Mouse (Mus musculus) liver, embryonic 15.5 days (tissue): ENCODE measurements around the gene Cycs. TPM values are rescaled to one million over a fixed set of nuclear protein-coding genes. Genes with fewer than 3 reads are reported as not detected.
"Not testable (repeated sequence)": the region's sequence is repeated elsewhere in the genome, so short reads cannot be mapped to it uniquely, and the experiment has no call there.

Experiments used
- ATAC-seq: fragments of 200-750 bp; cut with Nextera tagmentation; 2 replicates; pipeline ENCODE4 v1.8.0; 2017; ENCODE audit warnings: moderate number of reproducible peaks, mild to moderate bottlenecking, moderate library complexity; ENCODE audit not compliant: insufficient read depth
- H3K27ac ChIP-seq: fragments of 300-500 bp; sonication (generic); replicated peaks from 2 replicates; pipeline ENCODE4 v1.5.1; 2015; ENCODE audit warnings: mild to moderate bottlenecking, inconsistent platforms
- H3K27me3 ChIP-seq: fragments of 300-500 bp; sonication (generic); 2 replicates; pipeline ENCODE4 v1.6.1; 2015; ENCODE audit warnings: mild to moderate bottlenecking, inconsistent platforms
- H3K36me3 ChIP-seq: fragments of 300-500 bp; sonication (generic); replicated peaks from 2 replicates; pipeline ENCODE4 v1.6.1; 2015; ENCODE audit warnings: moderate library complexity, mild to moderate bottlenecking, inconsistent platforms
- H3K4me1 ChIP-seq: fragments of 300-500 bp; sonication (generic); replicated peaks from 2 replicates; pipeline ENCODE4 v1.6.1; 2015; ENCODE audit warnings: inconsistent platforms
- H3K4me2 ChIP-seq: fragments of 300-500 bp; sonication (generic); 2 replicates; pipeline ENCODE4 v1.6.1; 2015; ENCODE audit warnings: moderate library complexity, mild to moderate bottlenecking, inconsistent platforms
- H3K4me3 ChIP-seq: fragments of 300-500 bp; sonication (generic); replicated peaks from 2 replicates; pipeline ENCODE4 v1.5.1; 2015; ENCODE audit warnings: mild to moderate bottlenecking, inconsistent platforms
- H3K9ac ChIP-seq: fragments of 300-500 bp; sonication (generic); 2 replicates; pipeline ENCODE4 v1.6.1; 2015; ENCODE audit warnings: moderate library complexity, mild to moderate bottlenecking, inconsistent platforms
- H3K9me3 ChIP-seq: fragments of 300-500 bp; sonication (generic); replicated peaks from 2 replicates; pipeline ENCODE4 v1.6.1; 2016; ENCODE audit warnings: inconsistent platforms
- WGBS: fragments of 180-500 bp; shearing (Covaris S2); methylation state at CpG from one replicate; pipeline ENCODE4 v1.1.7; 2015; ENCODE audit warnings: mixed read lengths; ENCODE audit not compliant: insufficient replicate concordance; 5-methylcytosine and 5-hydroxymethylcytosine counted together
- polyA plus RNA-seq: library from polyadenylated mRNA; unstranded; fragments of >200 nt; fragmentation: Nextera tagmentation; extraction: Ambion mirVana; gene quantifications from 2 replicates; pipeline ENCODE4 v1.2.1, GENCODE M21; 2015

Cycs gene
- polyA plus RNA-seq, 1 experiment from 2014 or later: 36.2 TPM

- Histone ChIP-seq H3K4me3 (no peak overlapping the region), H3K4me1 (peaks cover 8% of the 10 kb centered on the region), H3K9ac (no peak overlapping the region), H3K36me3 (no peaks in the 10 kb centered on the region), H3K27me3 (no peaks in the 10 kb centered on the region), H3K4me2 (no peak overlapping the region), H3K27ac (no peak overlapping the region), H3K9me3 (no peaks in the 10 kb centered on the region)
- WGBS: 65% methylated on average over 7 of the region's 7 CpGs
- ATAC-seq: no peak
Observed at GRCm38 (mm10) chr6:50585733-50586132, 19.4 kb upstream of the Cycs start.

GRCm38 (mm10) chr6:50571661-50572060 lies 5.3 kb upstream of the Cycs start:
- no peak for ATAC-seq
- peaks cover 10% of the 10 kb centered on the region for H3K4me1 ChIP-seq
- 79% methylated on average over 1 of the region's 1 CpGs for WGBS
- H3K4me2 ChIP-seq: no peak overlapping the region
- H3K9ac ChIP-seq: no peak overlapping the region
- no peaks in the 10 kb centered on the region for H3K36me3 ChIP-seq
- no peak overlapping the region for H3K27ac ChIP-seq
- no peaks in the 10 kb centered on the region for H3K9me3 ChIP-seq
- H3K4me3 ChIP-seq: no peak overlapping the region
- H3K27me3 ChIP-seq: no peaks in the 10 kb centered on the region

- WGBS: 10% methylated on average over 6 of the region's 6 CpGs
- ATAC-seq: no peak
- H3K36me3 ChIP-seq: peaks cover 20% of the 10 kb centered on the region
Observed at GRCm38 (mm10) chr6:50566997-50567255, 588 bp upstream of the Cycs start.

GRCm38 (mm10) chr6:50563651-50564050 lies 2.7 kb downstream of the Cycs start:
- no peak overlapping the region for H3K4me3 ChIP-seq
- H3K36me3 ChIP-seq: peaks cover 20% of the 10 kb centered on the region
- H3K27ac ChIP-seq: no peak overlapping the region
- H3K9me3 ChIP-seq: no peaks in the 10 kb centered on the region
- no peak overlapping the region for H3K9ac ChIP-seq
- WGBS: 88% methylated on average over 3 of the region's 3 CpGs
- H3K4me1 ChIP-seq: peaks cover 18% of the 10 kb centered on the region
- H3K27me3 ChIP-seq: no peaks in the 10 kb centered on the region
- no peak for ATAC-seq
- no peak overlapping the region for H3K4me2 ChIP-seq

More at GRCm38 (mm10) chr6:50566997-50567255, 588 bp upstream of the Cycs start:
- Histone ChIP-seq H3K27ac (peak overlapping the region; percentile 86), H3K9ac (peak overlapping the region; percentile 78), H3K4me1 (peaks cover 18% of the 10 kb centered on the region), H3K9me3 (no peaks in the 10 kb centered on the region), H3K4me3 (peak overlapping the region; percentile 86), H3K27me3 (no peaks in the 10 kb centered on the region), H3K4me2 (peak overlapping the region; percentile 94)

- H3K27me3 ChIP-seq: no peaks in the 10 kb centered on the region
- no peak overlapping the region for H3K4me3 ChIP-seq
- no peak for ATAC-seq
- no peaks in the 10 kb centered on the region for H3K9me3 ChIP-seq
- H3K27ac ChIP-seq: no peak overlapping the region
- no peak overlapping the region for H3K4me2 ChIP-seq
- 79% methylated on average over 4 of the region's 4 CpGs for WGBS
- no peak overlapping the region for H3K9ac ChIP-seq
- H3K4me1 ChIP-seq: peaks cover 15% of the 10 kb centered on the region
- peaks cover 20% of the 10 kb centered on the region for H3K36me3 ChIP-seq
Observed at GRCm38 (mm10) chr6:50562421-50562820, 3.9 kb downstream of the Cycs start.

GRCm38 (mm10) chr6:50560776-50561175 lies 5.6 kb downstream of the Cycs start:
- peaks cover 20% of the 10 kb centered on the region for H3K36me3 ChIP-seq
- H3K4me2 ChIP-seq: no peak overlapping the region
- no peaks in the 10 kb centered on the region for H3K9me3 ChIP-seq
- H3K4me1 ChIP-seq: peaks cover 6% of the 10 kb centered on the region; the same call in 1 of the 2 replicates
- no peak overlapping the region for H3K27ac ChIP-seq
- no peak for ATAC-seq
- no peak overlapping the region for H3K4me3 ChIP-seq
- no peaks in the 10 kb centered on the region for H3K27me3 ChIP-seq
- WGBS: 76% methylated on average over 1 of the region's 1 CpGs
- H3K9ac ChIP-seq: no peak overlapping the region

- Histone ChIP-seq H3K4me2 (no peak overlapping the region), H3K4me1 (no peaks in the 10 kb centered on the region), H3K9me3 (no peaks in the 10 kb centered on the region), H3K36me3 (peaks cover 16% of the 10 kb centered on the region), H3K4me3 (no peak overlapping the region), H3K27ac (no peak overlapping the region), H3K9ac (no peak overlapping the region), H3K27me3 (no peaks in the 10 kb centered on the region)
- WGBS: 33% methylated on average over 4 of the region's 4 CpGs
- no peak for ATAC-seq
Observed at GRCm38 (mm10) chr6:50558877-50559276, 7.5 kb downstream of the Cycs start.

GRCm38 (mm10) chr6:50557566-50557965 lies 8.8 kb downstream of the Cycs start:
- Histone ChIP-seq H3K27ac (no peak overlapping the region), H3K4me1 (0 out of 2 replicates have a peak, but pooled peaks cover 2% of the 10 kb centered on the region), H3K9me3 (no peaks in the 10 kb centered on the region), H3K4me3 (no peak overlapping the region), H3K27me3 (0 out of 2 replicates have a peak, but pooled peaks cover 4% of the 10 kb centered on the region), H3K36me3 (0 out of 2 replicates have a peak, but pooled peaks cover 4% of the 10 kb centered on the region), H3K4me2 (no peak overlapping the region), H3K9ac (no peak overlapping the region)
- WGBS: 79% methylated on average over 6 of the region's 6 CpGs
- no peak for ATAC-seq

- not testable (repeated sequence) for H3K27me3 ChIP-seq, H3K4me3 ChIP-seq, H3K4me1 ChIP-seq, H3K27ac ChIP-seq, H3K9ac ChIP-seq, H3K36me3 ChIP-seq, H3K4me2 ChIP-seq, ATAC-seq, H3K9me3 ChIP-seq
- WGBS: 76% methylated on average over 2 of the region's 2 CpGs
Observed at GRCm38 (mm10) chr6:50554223-50554622, 12.1 kb downstream of the Cycs start.

- no peaks in the 10 kb centered on the region for H3K36me3 ChIP-seq
- no peak overlapping the region for H3K4me3 ChIP-seq
- no peaks in the 10 kb centered on the region for H3K9me3 ChIP-seq
- peak; percentile 81 for ATAC-seq
- peak overlapping the region; percentile 36 for H3K4me2 ChIP-seq
- WGBS: 49% methylated on average over 5 of the region's 5 CpGs
- H3K27me3 ChIP-seq: 0 out of 2 replicates have a peak, but pooled peaks cover 4% of the 10 kb centered on the region
- no peak overlapping the region for H3K9ac ChIP-seq
- no peak overlapping the region for H3K27ac ChIP-seq
- 0 out of 2 replicates have a peak, but pooled peaks cover 5% of the 10 kb centered on the region for H3K4me1 ChIP-seq
Observed at GRCm38 (mm10) chr6:50552881-50553518, 13.3 kb downstream of the Cycs start.

GRCm38 (mm10) chr6:50549791-50550190 lies 16.5 kb downstream of the Cycs start:
- no peak overlapping the region for H3K4me3 ChIP-seq
- H3K9me3 ChIP-seq: no peaks in the 10 kb centered on the region
- no peak overlapping the region for H3K9ac ChIP-seq
- H3K27me3 ChIP-seq: 0 out of 2 replicates have a peak, but pooled peaks cover 4% of the 10 kb centered on the region
- no peak for ATAC-seq
- no peak overlapping the region for H3K4me2 ChIP-seq
- no peak overlapping the region for H3K27ac ChIP-seq
- H3K36me3 ChIP-seq: no peaks in the 10 kb centered on the region
- WGBS: 70% methylated on average over 7 of the region's 7 CpGs
- peaks cover 5% of the 10 kb centered on the region; the same call in 1 of the 2 replicates for H3K4me1 ChIP-seq

GRCm38 (mm10) chr6:50549051-50549450 lies 17.3 kb downstream of the Cycs start:
- 0 out of 2 replicates have a peak, but pooled peaks cover 4% of the 10 kb centered on the region for H3K27me3 ChIP-seq
- peaks cover 5% of the 10 kb centered on the region; the same call in 1 of the 2 replicates for H3K4me1 ChIP-seq
- H3K9ac ChIP-seq: no peak overlapping the region
- WGBS: 49% methylated on average over 5 of the region's 5 CpGs
- no peak overlapping the region for H3K27ac ChIP-seq
- ATAC-seq: no peak
- H3K36me3 ChIP-seq: no peaks in the 10 kb centered on the region
- H3K9me3 ChIP-seq: no peaks in the 10 kb centered on the region
- H3K4me2 ChIP-seq: no peak overlapping the region
- H3K4me3 ChIP-seq: no peak overlapping the region
